Mouse (Mus musculus): Measurements from ENCODE around the gene Adsl.

- no peak for TF ChIP-seq CTCF (IDR thresholded peaks at IDR 0.05; ENCODE audit: insufficient read depth, low read length)
- TF ChIP-seq POLR2A (IDR thresholded peaks at IDR 0.05; ENCODE audit: borderline replicate concordance, extremely low read depth, low read depth, low read length), result no peak
These were observed 6.6 kb downstream of the Adsl start for GRCm38 (mm10) chr15:80954861-80955260.

Data from lung, adult 2 months (tissue).